Mouse (Mus musculus): Measurements from ENCODE around the gene Rpl12. TPM values are rescaled to one million over a fixed set of nuclear protein-coding genes. Genes with fewer than 3 reads are reported as not detected.
"Not testable (repeated sequence)": the region's sequence is repeated elsewhere in the genome, so short reads cannot be mapped to it uniquely, and the experiment has no call there.

Rpl12 gene
- polyA plus RNA-seq, 1 experiment from 2014 or later, result 295 TPM

GRCm38 (mm10) chr2:32997792-32998191 is 36.4 kb downstream of the Rpl12 start:
- Histone ChIP-seq H3K36me3 (ENCODE audit: control insufficient read depth, insufficient read depth, low read length) (no peaks in the 10 kb centered on the region), H3K27me3 (replicated peaks; ENCODE audit: control insufficient read depth, insufficient read depth, low read length) (no peaks in the 10 kb centered on the region), H3K9me3 (ENCODE audit: control insufficient read depth, low read length) (no peaks in the 10 kb centered on the region), H3K27ac (ENCODE audit: low read depth, low read length) (no peak overlapping the region), H3K4me2 (no peak overlapping the region), H3K4me1 (replicated peaks; ENCODE audit: control insufficient read depth, insufficient read depth, low read length) (no peaks in the 10 kb centered on the region), H3K9ac (ENCODE audit: low read depth, low read length) (no peak overlapping the region), H3K4me3 (ENCODE audit: low read depth, low read length) (no peak overlapping the region)
- DNase-seq (ENCODE audit: low spot score) (no peak), ATAC-seq (replicated peaks; ENCODE audit: low FRiP score) (no peak)
- WGBS, result 76% methylated on average over 4 of the region's 4 CpGs

- no peak overlapping the region for H3K4me2 ChIP-seq
- H3K9me3 ChIP-seq (ENCODE audit: control insufficient read depth, low read length), result no peaks in the 10 kb centered on the region
- no peak overlapping the region for H3K9ac ChIP-seq (ENCODE audit: low read depth, low read length)
- ATAC-seq (replicated peaks; ENCODE audit: low FRiP score), result no peak
- H3K36me3 ChIP-seq (ENCODE audit: control insufficient read depth, insufficient read depth, low read length), result no peaks in the 10 kb centered on the region
- H3K4me1 ChIP-seq (replicated peaks; ENCODE audit: control insufficient read depth, insufficient read depth, low read length), result no peaks in the 10 kb centered on the region
- WGBS, result 86% methylated on average over 2 of the region's 2 CpGs
- no peak overlapping the region for H3K27ac ChIP-seq (ENCODE audit: low read depth, low read length)
- no peak overlapping the region for H3K4me3 ChIP-seq (ENCODE audit: low read depth, low read length)
- DNase-seq (ENCODE audit: low spot score), result no peak
- H3K27me3 ChIP-seq (replicated peaks; ENCODE audit: control insufficient read depth, insufficient read depth, low read length), result no peaks in the 10 kb centered on the region
Observed at GRCm38 (mm10) chr2:32999752-33000151, 38.4 kb downstream of the Rpl12 start.

DNA sequence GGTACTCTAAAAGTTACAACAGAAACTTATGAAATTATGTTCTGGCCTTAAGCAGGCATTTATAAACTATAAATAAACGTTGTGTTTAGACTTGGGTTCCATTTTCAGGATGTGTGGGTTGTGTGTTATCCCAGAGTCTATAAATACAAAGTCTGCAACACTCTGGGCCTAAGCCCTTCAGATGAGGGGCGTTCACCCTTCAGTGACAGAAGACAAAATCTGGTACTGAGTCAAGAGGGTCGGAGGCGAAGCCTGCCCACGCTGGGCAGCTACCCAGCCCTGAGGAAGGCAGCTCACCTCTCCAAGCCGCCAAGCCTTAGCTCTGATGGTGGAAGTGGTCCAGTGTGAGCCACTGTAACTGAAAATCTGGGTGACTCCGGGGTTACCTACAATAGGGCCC is 40.8 kb downstream of the Rpl12 start:
- Histone ChIP-seq H3K4me1 (replicated peaks; ENCODE audit: control insufficient read depth, insufficient read depth, low read length) (no peaks in the 10 kb centered on the region), H3K36me3 (ENCODE audit: control insufficient read depth, insufficient read depth, low read length) (no peaks in the 10 kb centered on the region), H3K4me3 (ENCODE audit: low read depth, low read length) (no peak overlapping the region), H3K27me3 (replicated peaks; ENCODE audit: control insufficient read depth, insufficient read depth, low read length) (no peaks in the 10 kb centered on the region), H3K4me2 (no peak overlapping the region), H3K27ac (ENCODE audit: low read depth, low read length) (no peak overlapping the region), H3K9me3 (ENCODE audit: control insufficient read depth, low read length) (no peaks in the 10 kb centered on the region), H3K9ac (ENCODE audit: low read depth, low read length) (no peak overlapping the region)
- DNase-seq (ENCODE audit: low spot score) (no peak), ATAC-seq (replicated peaks; ENCODE audit: low FRiP score) (no peak)
- WGBS, result 78% methylated on average over 7 of the region's 7 CpGs

GRCm38 (mm10) chr2:33005041-33005440 is 43.7 kb downstream of the Rpl12 start:
- no peak for DNase-seq (ENCODE audit: low spot score)
- H3K9me3 ChIP-seq (ENCODE audit: control insufficient read depth, low read length), result no peaks in the 10 kb centered on the region
- no peak overlapping the region for H3K4me2 ChIP-seq
- WGBS, result 75% methylated on average over 5 of the region's 5 CpGs
- H3K36me3 ChIP-seq (ENCODE audit: control insufficient read depth, insufficient read depth, low read length), result no peaks in the 10 kb centered on the region
- no peak overlapping the region for H3K9ac ChIP-seq (ENCODE audit: low read depth, low read length)
- H3K27me3 ChIP-seq (replicated peaks; ENCODE audit: control insufficient read depth, insufficient read depth, low read length), result no peaks in the 10 kb centered on the region
- no peak for ATAC-seq (replicated peaks; ENCODE audit: low FRiP score)
- no peak overlapping the region for H3K27ac ChIP-seq (ENCODE audit: low read depth, low read length)
- H3K4me1 ChIP-seq (replicated peaks; ENCODE audit: control insufficient read depth, insufficient read depth, low read length), result no peaks in the 10 kb centered on the region
- H3K4me3 ChIP-seq (ENCODE audit: low read depth, low read length), result no peak overlapping the region

DNA sequence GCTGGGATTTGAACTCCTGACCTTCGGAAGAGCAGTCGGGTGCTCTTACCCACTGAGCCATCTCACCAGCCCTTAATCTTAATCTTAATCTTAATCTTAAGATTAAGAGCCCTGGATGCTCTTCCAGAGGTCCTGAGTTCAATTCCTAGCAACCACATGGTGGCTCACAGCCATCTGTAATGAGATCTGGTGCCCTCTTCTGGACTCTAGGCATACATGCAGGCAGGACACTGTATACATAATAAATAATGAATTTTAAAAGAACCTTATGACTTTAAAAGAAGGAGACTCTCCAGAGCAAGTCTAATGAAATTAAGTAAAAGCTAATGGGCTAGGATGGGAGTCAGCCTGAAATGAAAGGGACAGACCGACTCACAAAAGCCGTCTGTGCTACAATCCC is 47.7 kb downstream of the Rpl12 start:
- not testable (repeated sequence) for H3K9ac ChIP-seq (ENCODE audit: low read depth, low read length); H3K9me3 ChIP-seq (ENCODE audit: control insufficient read depth, low read length); H3K27me3 ChIP-seq (replicated peaks; ENCODE audit: control insufficient read depth, insufficient read depth, low read length); H3K4me2 ChIP-seq; H3K27ac ChIP-seq (ENCODE audit: low read depth, low read length); H3K36me3 ChIP-seq (ENCODE audit: control insufficient read depth, insufficient read depth, low read length); ATAC-seq (replicated peaks; ENCODE audit: low FRiP score); DNase-seq (ENCODE audit: low spot score); H3K4me3 ChIP-seq (ENCODE audit: low read depth, low read length); H3K4me1 ChIP-seq (replicated peaks; ENCODE audit: control insufficient read depth, insufficient read depth, low read length)
- WGBS, result 83% methylated on average over 4 of the region's 4 CpGs

DNA sequence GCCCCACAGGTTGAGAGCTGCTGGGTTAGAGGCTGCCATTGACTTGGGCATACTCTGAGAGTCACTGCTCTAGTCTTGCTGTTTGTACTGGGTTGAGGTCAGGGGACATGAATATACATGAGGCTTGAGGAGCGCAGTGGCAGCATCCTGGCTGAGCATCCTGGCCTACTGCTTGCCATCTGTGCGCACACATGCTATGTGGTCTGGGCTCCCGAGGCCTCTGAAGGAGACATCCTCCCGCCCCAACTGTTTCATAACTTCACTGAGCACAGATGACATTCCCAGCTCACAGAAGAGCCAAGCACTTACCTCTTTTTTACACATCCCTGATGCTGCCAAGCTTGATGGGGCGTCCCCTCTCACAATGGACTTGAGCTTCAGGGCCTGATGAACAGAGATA is 53.5 kb downstream of the Rpl12 start:
- no peak for ATAC-seq (replicated peaks; ENCODE audit: low FRiP score)
- no peak for DNase-seq (ENCODE audit: low spot score)
- H3K27ac ChIP-seq (ENCODE audit: low read depth, low read length), result no peak overlapping the region
- H3K4me2 ChIP-seq, result no peak overlapping the region
- H3K9me3 ChIP-seq (ENCODE audit: control insufficient read depth, low read length), result no peaks in the 10 kb centered on the region
- 84% methylated on average over 5 of the region's 5 CpGs for WGBS
- H3K9ac ChIP-seq (ENCODE audit: low read depth, low read length), result no peak overlapping the region
- no peaks in the 10 kb centered on the region for H3K4me1 ChIP-seq (replicated peaks; ENCODE audit: control insufficient read depth, insufficient read depth, low read length)
- no peaks in the 10 kb centered on the region for H3K27me3 ChIP-seq (replicated peaks; ENCODE audit: control insufficient read depth, insufficient read depth, low read length)
- H3K36me3 ChIP-seq (ENCODE audit: control insufficient read depth, insufficient read depth, low read length), result no peaks in the 10 kb centered on the region
- H3K4me3 ChIP-seq (ENCODE audit: low read depth, low read length), result no peak overlapping the region

Other genes with a start within 250 kb of the Rpl12 start
- gene Cdk9, start 248.5 kb upstream of the Rpl12 start, polyA plus RNA-seq (2014; fragmentation: Nextera tagmentation; extraction: Ambion mirVana), result 83.4 and 84.5 TPM in 2 replicates
- 13.4 and 14.2 TPM in 2 replicates for gene Sh2d3c, start 240.5 kb upstream of the Rpl12 start, polyA plus RNA-seq (2014; fragmentation: Nextera tagmentation; extraction: Ambion mirVana)
- 0.22 TPM in 1 of 2 replicates, not detected in the other for gene 6330409D20Rik, start 220.5 kb upstream of the Rpl12 start, polyA plus RNA-seq (2014; fragmentation: Nextera tagmentation; extraction: Ambion mirVana)
- gene Tor2a, start 204.3 kb upstream of the Rpl12 start, polyA plus RNA-seq (2014; fragmentation: Nextera tagmentation; extraction: Ambion mirVana), result 57.2 and 60.5 TPM in 2 replicates
- 0.30 and 0.31 TPM in 2 replicates for gene Ttc16, start 185.9 kb upstream of the Rpl12 start, polyA plus RNA-seq (2014; fragmentation: Nextera tagmentation; extraction: Ambion mirVana)
- 4.9 and 5.8 TPM in 2 replicates for gene Ptrh1, start 185.8 kb upstream of the Rpl12 start, polyA plus RNA-seq (2014; fragmentation: Nextera tagmentation; extraction: Ambion mirVana)
- 0.30 and 0.79 TPM in 2 replicates for gene Cfap157, start 177.1 kb upstream of the Rpl12 start, polyA plus RNA-seq (2014; fragmentation: Nextera tagmentation; extraction: Ambion mirVana)
- 11.8 and 12.0 TPM in 2 replicates for gene Stxbp1, start 114.3 kb upstream of the Rpl12 start, polyA plus RNA-seq (2014; fragmentation: Nextera tagmentation; extraction: Ambion mirVana)
- gene Fam129b, start 85.4 kb upstream of the Rpl12 start, polyA plus RNA-seq (2014; fragmentation: Nextera tagmentation; extraction: Ambion mirVana), result 11.1 and 11.9 TPM in 2 replicates
- gene Lrsam1, start 55 bp downstream of the Rpl12 start, polyA plus RNA-seq (2014; fragmentation: Nextera tagmentation; extraction: Ambion mirVana), result 6.1 and 6.7 TPM in 2 replicates
- gene Slc2a8, start 20.5 kb downstream of the Rpl12 start, polyA plus RNA-seq (2014; fragmentation: Nextera tagmentation; extraction: Ambion mirVana), result 15.0 TPM in 2 replicates
- 4.4 and 4.6 TPM in 2 replicates for gene Garnl3, start 170.1 kb downstream of the Rpl12 start, polyA plus RNA-seq (2014; fragmentation: Nextera tagmentation; extraction: Ambion mirVana)